Mouse (Mus musculus) C2C12 (cell line): ENCODE data around the gene Dhcr24. TPM values are rescaled to one million over a fixed set of nuclear protein-coding genes. Genes with fewer than 3 reads are reported as not detected.

Experiments used
- H3K27me3 ChIP-seq: one replicate; pipeline ENCODE4 v1.6.1; 2011; ENCODE audit not compliant: control insufficient read depth, insufficient read depth, insufficient read length
- H3K36me3 ChIP-seq: one replicate; pipeline ENCODE4 v1.6.1; 2011; ENCODE audit not compliant: control insufficient read depth, insufficient read depth
- H3K4me3 ChIP-seq: one replicate; pipeline ENCODE4 v1.5.1; 2011; ENCODE audit warnings: mild to moderate bottlenecking, control low read depth; ENCODE audit not compliant: poor library complexity, insufficient read depth, severe bottlenecking
- H3K79me2 ChIP-seq: one replicate; pipeline ENCODE4 v1.6.1; 2011; ENCODE audit not compliant: control insufficient read depth, insufficient read depth
- H3K79me3 ChIP-seq: one replicate; pipeline ENCODE4 v1.6.1; 2011; ENCODE audit warnings: low read depth, control low read depth
- H3ac ChIP-seq: one replicate; pipeline ENCODE3; 2011; ENCODE audit warnings: low read depth; ENCODE audit not compliant: control insufficient read depth, insufficient read length
- CEBPB ChIP-seq: IDR thresholded peaks from one replicate; pipeline ENCODE4 v1.6.1; 2011; ENCODE audit warnings: low read depth, mild to moderate bottlenecking, control low read depth, moderate library complexity
- CTCF ChIP-seq: IDR thresholded peaks from one replicate; pipeline ENCODE4 v1.5.1; 2011; ENCODE audit not compliant: control insufficient read depth, insufficient read depth, insufficient read length
- FOSL1 ChIP-seq: IDR thresholded peaks from one replicate; pipeline ENCODE4 v1.8.0; 2011; ENCODE audit warnings: mild to moderate bottlenecking, low read length; ENCODE audit not compliant: poor library complexity, insufficient read depth, severe bottlenecking
- MAX ChIP-seq: IDR thresholded peaks from one replicate; pipeline ENCODE4 v1.6.1; 2011; ENCODE audit warnings: mild to moderate bottlenecking, control low read depth
- MYOD1 ChIP-seq: IDR thresholded peaks from one replicate; pipeline ENCODE4 v1.6.1; 2011; ENCODE audit warnings: low read depth; ENCODE audit not compliant: control insufficient read depth, insufficient read length
- MYOG ChIP-seq: IDR thresholded peaks from one replicate; pipeline ENCODE4 v1.6.1; 2011; ENCODE audit not compliant: control insufficient read depth, insufficient read length; ENCODE audit errors: extremely low read depth
- USF1 ChIP-seq: IDR thresholded peaks from one replicate; pipeline ENCODE4 v1.6.1; 2011; ENCODE audit warnings: low read depth, mild to moderate bottlenecking, control low read depth, moderate library complexity
- polyA plus RNA-seq: library from polyadenylated mRNA; unstranded; fragments of >200 nt; fragmentation: generic; extraction: Trizol; gene quantifications from one replicate; pipeline ENCODE4 v1.2.1, GENCODE M21; 2012; ENCODE audit warnings: missing spikeins

Gene Dhcr24
- polyA plus RNA-seq, 1 experiment: 113 TPM

GRCm38 (mm10) chr4:106599415-106599814 lies 38.6 kb downstream of the Dhcr24 start:
- Histone ChIP-seq H3K27me3 (no peaks in the 10 kb centered on the region), H3K79me2 (no peaks in the 10 kb centered on the region), H3K4me3 (no peak overlapping the region), H3K79me3 (no peaks in the 10 kb centered on the region), H3K36me3 (no peaks in the 10 kb centered on the region), H3ac (no peak overlapping the region)
- TF ChIP-seq FOSL1: no peak
- no peak for TF ChIP-seq CTCF
- no peak for TF ChIP-seq MYOG
- TF ChIP-seq USF1: no peak
- no peak for TF ChIP-seq MYOD1
- TF ChIP-seq CEBPB: no peak
- no peak for TF ChIP-seq MAX

GRCm38 (mm10) chr4:106600770-106601169 lies 39.9 kb downstream of the Dhcr24 start:
- H3K4me3 ChIP-seq: no peak overlapping the region
- H3K36me3 ChIP-seq: no peaks in the 10 kb centered on the region
- H3ac ChIP-seq: no peak overlapping the region
- H3K79me2 ChIP-seq: no peaks in the 10 kb centered on the region
- no peak for TF ChIP-seq USF1
- TF ChIP-seq MAX: no peak
- no peak for TF ChIP-seq MYOD1
- no peak for TF ChIP-seq CEBPB
- no peak for TF ChIP-seq MYOG
- TF ChIP-seq CTCF: no peak
- TF ChIP-seq FOSL1: no peak
- H3K27me3 ChIP-seq: no peaks in the 10 kb centered on the region
- no peaks in the 10 kb centered on the region for H3K79me3 ChIP-seq

- H3K79me2 ChIP-seq: no peaks in the 10 kb centered on the region
- TF ChIP-seq CTCF: no peak
- no peak for TF ChIP-seq MYOG
- TF ChIP-seq MAX: no peak
- no peak for TF ChIP-seq USF1
- TF ChIP-seq FOSL1: no peak
- TF ChIP-seq CEBPB: no peak
- no peak for TF ChIP-seq MYOD1
- H3K79me3 ChIP-seq: no peaks in the 10 kb centered on the region
- no peak overlapping the region for H3K4me3 ChIP-seq
- H3K27me3 ChIP-seq: no peaks in the 10 kb centered on the region
- H3ac ChIP-seq: no peak overlapping the region
- H3K36me3 ChIP-seq: no peaks in the 10 kb centered on the region
Observed at GRCm38 (mm10) chr4:106606639-106607554, 46.1 kb downstream of the Dhcr24 start.

GRCm38 (mm10) chr4:106607905-106608304 lies 47.1 kb downstream of the Dhcr24 start:
- Histone ChIP-seq H3K79me3 (no peaks in the 10 kb centered on the region), H3K79me2 (no peaks in the 10 kb centered on the region), H3K27me3 (no peaks in the 10 kb centered on the region), H3K36me3 (no peaks in the 10 kb centered on the region), H3K4me3 (no peak overlapping the region), H3ac (no peak overlapping the region)
- TF ChIP-seq FOSL1: no peak
- TF ChIP-seq MAX: no peak
- TF ChIP-seq USF1: no peak
- TF ChIP-seq CEBPB: no peak
- TF ChIP-seq CTCF: no peak
- TF ChIP-seq MYOG: no peak
- TF ChIP-seq MYOD1: no peak

- TF ChIP-seq CEBPB (no peak), USF1 (no peak), MAX (no peak), FOSL1 (no peak), MYOG (no peak), MYOD1 (no peak), CTCF (no peak)
- no peaks in the 10 kb centered on the region for H3K79me3 ChIP-seq
- H3K4me3 ChIP-seq: no peak overlapping the region
- H3K27me3 ChIP-seq: no peaks in the 10 kb centered on the region
- no peak overlapping the region for H3ac ChIP-seq
- H3K79me2 ChIP-seq: no peaks in the 10 kb centered on the region
- no peaks in the 10 kb centered on the region for H3K36me3 ChIP-seq
Observed at GRCm38 (mm10) chr4:106613105-106613504, 52.3 kb downstream of the Dhcr24 start.

- TF ChIP-seq MYOD1 (no peak), USF1 (no peak), MYOG (no peak), FOSL1 (no peak), CEBPB (no peak)
- Histone ChIP-seq H3ac (no peak overlapping the region), H3K79me3 (no peaks in the 10 kb centered on the region), H3K27me3 (no peaks in the 10 kb centered on the region), H3K36me3 (no peaks in the 10 kb centered on the region), H3K4me3 (no peak overlapping the region), H3K79me2 (no peaks in the 10 kb centered on the region)
Observed at GRCm38 (mm10) chr4:106613560-106613959, 52.7 kb downstream of the Dhcr24 start.
